Mouse (Mus musculus): ENCODE measurements around the gene Dnajc7.
"Not testable (repeated sequence)": the region's sequence is repeated elsewhere in the genome, so short reads cannot be mapped to it uniquely, and the experiment has no call there.

Dnajc7 gene

GRCm38 (mm10) chr11:100616332-100616731, 3.6 kb downstream of the Dnajc7 start:
- no peak for DNase-seq

- no peak for DNase-seq
These were observed 6.7 kb downstream of the Dnajc7 start for GRCm38 (mm10) chr11:100613241-100613640.

DNA sequence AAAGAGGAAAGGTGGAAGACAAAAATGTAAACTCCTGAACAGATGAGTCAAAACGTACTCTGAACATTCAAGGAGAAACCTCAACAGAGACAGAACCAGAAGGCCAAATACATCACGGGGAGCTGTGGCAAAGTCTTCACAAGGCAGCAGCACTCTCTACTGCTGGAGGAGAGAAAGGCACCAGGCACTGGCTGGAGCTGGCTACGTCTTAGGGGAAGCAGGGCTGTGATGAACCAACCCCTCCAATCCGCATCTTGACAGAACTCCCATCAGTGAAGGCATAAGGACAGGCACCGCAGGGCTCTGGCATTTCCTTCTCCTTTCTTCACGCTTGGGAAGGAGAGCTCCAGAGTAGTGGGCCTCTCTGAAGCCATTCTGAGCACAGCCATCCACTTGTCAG, 8.3 kb downstream of the Dnajc7 start:
- peak in 1 of 2 experiments; percentile 37 for DNase-seq

DNA sequence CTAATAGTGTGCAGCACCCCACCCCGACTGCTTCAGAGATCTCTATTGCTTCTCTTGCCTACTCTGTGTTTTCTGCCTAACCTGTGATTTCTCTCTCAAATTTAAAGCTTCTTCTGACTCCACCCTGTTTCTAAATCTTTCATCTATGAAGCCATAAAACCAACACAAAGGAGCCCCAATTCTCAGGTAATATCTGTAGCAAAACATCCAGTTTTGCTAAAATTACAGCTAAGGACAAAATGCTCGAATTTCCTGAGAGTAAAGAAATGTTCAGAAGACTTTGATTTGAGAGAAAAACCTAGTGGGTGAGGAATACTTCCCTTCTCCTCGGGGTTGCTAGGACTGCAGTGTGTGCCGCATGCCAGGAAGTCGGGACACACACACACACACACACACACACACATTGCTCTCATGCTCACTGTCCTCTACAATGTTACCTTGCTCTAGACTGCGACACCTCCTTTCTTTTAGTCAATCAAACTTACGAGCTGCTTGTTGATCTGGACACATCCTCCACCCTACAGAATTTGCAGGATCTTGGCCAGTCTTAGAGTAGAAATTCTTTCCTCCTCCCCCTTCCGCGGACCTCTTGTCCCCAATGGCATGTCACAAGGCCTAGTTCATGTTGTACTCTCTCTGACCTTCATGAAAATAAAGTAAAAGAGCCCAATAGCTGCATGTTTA, 9.8 kb downstream of the Dnajc7 start:
- no peak for DNase-seq

- no peak for DNase-seq
These were observed 10.5 kb downstream of the Dnajc7 start for GRCm38 (mm10) chr11:100609355-100609996.

DNA sequence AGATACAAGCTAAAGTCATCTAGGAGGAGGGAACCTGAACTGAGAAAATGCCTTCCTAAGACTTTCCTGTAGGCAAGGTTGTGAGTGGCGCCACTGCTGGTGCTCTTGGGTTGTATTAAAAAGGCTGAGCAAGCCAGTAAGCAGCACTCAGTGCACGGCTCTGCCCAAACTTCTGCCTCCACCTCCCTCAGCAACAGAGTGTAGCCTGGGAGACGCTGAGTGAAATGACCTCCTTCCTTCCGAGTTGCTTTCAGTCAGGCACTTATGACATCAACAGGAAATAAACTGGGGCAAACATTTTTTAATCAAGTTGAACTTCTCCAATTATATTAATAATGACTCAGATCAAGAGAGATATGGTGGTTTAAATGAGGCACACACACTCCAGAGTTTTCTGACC, 11.2 kb downstream of the Dnajc7 start:
- DNase-seq = no peak

DNA sequence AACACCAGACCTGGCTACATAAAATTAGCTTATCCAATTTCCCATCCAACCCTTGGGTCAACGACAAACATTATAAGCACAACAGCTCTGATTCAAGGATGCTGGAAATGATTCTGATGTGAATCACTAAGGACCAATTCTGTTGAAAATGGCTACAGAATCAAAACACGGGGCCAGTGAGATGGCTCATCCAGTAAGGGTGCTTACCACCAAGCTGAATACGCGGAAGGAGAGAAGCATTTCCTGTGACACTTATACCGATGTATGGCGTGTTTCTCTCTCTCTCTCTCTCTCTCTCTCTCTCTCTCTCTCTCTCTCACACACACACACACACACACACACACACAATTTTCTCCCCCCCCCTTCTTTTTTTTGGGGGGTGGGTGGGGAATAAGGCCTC, 12.8 kb downstream of the Dnajc7 start:
- no peak for DNase-seq

- peak; percentile 44 to 53 for DNase-seq
These were observed 14.5 kb downstream of the Dnajc7 start for GRCm38 (mm10) chr11:100605451-100605850.

- no peak for DNase-seq
These were observed 15.5 kb downstream of the Dnajc7 start for GRCm38 (mm10) chr11:100604321-100605005.

- DNase-seq = peak in 1 of 2 experiments; percentile 41
These were observed 16.2 kb downstream of the Dnajc7 start for GRCm38 (mm10) chr11:100603813-100604212.

GRCm38 (mm10) chr11:100603155-100603554, 16.8 kb downstream of the Dnajc7 start:
- no peak for DNase-seq

DNA sequence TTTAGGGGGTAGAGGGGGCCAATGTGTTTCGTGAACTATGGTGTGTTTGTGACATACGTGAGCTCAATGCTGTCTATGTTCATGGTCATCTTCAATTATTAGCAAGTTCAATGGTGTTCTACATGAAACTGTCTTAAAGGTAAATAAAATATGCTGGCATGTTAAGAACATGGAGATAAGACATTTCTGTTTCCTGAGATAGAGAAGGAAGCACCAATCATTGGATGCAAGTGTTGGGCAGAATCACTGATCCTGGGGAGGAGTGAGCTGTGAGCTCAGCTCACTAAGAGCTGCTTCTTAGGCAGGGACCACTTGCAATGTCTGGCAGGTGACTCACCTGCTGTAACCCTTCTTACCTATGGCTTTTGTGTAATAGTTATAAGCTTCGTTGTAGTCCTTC, 18.6 kb downstream of the Dnajc7 start:
- no peak for DNase-seq

DNA sequence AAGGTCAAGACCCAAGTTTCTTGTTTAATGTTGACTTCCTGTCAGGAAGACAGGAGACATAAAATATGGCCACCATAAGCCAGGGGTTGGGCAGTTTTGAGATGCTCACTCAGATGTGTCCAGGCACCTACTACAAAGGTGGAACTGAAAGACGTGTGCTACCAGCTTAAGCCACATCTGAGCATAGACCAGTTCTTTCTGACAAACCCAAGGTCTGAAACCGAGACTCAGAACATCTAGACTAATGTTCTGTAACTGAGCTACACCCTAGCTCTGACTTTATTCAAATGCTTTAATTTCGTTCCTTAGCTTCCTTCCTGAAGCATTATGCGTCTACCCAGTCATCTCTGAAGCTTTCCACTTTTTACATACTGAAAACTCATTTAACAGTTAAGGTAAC, 21.9 kb downstream of the Dnajc7 start:
- DNase-seq = no peak

- peak in 1 of 2 experiments; percentile 14 for DNase-seq
These were observed 24.4 kb downstream of the Dnajc7 start for GRCm38 (mm10) chr11:100595533-100595932.

GRCm38 (mm10) chr11:100594608-100595007, 25.4 kb downstream of the Dnajc7 start:
- no peak for DNase-seq

DNA sequence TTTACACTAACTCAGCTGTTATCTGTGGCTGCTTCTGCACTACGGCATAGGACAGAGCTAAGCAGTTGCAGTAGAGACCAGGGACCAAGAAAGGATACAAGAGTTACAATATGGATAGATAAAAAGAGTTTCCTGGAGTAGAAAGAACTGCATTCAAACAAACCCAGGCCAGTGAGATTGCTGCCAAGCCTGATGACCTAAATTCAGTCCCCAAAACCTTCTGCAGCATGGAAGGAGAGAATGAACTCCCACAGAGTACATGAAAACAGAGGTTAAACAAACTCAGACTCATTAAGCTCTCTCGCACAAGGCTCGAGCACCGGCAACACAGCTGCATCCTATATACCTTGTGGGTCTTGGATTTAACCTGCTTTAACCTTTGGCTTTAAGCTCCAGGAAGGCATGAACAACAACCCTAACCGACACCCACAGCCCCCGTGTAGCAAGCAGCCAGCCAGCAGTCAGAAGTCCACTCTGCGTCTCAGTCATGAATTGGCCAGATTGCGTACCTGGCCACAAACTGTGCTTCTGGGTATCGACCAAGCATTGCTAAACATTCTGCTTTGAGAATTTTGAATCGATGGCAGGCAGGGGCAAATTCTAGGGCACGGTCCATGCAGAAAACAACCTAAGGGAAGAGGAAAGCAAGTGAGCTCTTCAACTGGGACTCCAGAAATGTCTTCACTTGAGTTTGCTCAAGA, 27.5 kb downstream of the Dnajc7 start:
- no peak for DNase-seq

GRCm38 (mm10) chr11:100588462-100588861, 31.5 kb downstream of the Dnajc7 start:
- DNase-seq = no peak

- DNase-seq = no peak
These were observed 34.8 kb downstream of the Dnajc7 start for GRCm38 (mm10) chr11:100585148-100585547.

DNA sequence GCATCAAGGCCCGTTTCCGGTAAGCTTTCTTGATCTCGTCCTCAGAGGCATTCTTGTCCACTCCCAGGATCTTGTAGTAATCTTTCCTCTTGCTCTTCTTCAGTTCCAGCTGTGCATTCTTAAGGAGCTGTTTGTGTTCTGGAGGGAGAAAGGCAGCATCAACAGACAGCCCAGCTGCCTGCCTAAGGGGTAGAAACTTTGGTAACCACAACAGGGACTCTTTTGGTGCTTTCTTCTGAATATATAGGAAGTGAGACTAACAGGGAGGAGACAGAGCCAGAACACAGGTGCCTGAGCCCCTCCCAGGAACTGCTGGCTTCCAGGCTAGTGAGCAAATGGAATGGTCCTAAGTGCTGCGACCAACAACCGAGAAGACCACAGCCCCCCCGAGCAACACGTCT, 35.4 kb downstream of the Dnajc7 start:
- DNase-seq = no peak

- DNase-seq = no peak
These were observed 37.1 kb downstream of the Dnajc7 start for GRCm38 (mm10) chr11:100582836-100583235.

- DNase-seq = not testable (repeated sequence)
These were observed 37.6 kb downstream of the Dnajc7 start for GRCm38 (mm10) chr11:100582413-100582812.

GRCm38 (mm10) chr11:100581756-100582155, 38.2 kb downstream of the Dnajc7 start:
- DNase-seq = peak in 1 of 2 experiments; percentile 41

DNA sequence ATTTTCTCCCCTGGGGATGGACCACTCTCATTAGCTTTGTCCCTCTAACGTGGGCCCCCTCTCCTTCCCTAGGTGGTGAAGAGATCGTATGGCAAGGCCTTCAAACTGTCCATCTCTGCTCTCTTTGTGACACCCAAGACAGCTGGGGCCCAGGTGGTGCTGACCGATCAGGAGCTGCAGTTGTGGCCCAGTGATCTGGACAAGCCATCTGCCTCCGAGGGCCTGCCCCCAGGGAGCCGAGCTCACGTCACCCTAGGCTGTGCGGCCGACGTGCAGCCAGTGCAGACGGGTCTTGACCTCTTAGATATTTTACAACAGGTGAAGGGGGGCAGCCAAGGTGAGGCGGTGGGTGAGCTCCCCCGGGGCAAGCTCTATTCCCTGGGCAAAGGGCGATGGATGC, 39.7 kb downstream of the Dnajc7 start:
- no peak for DNase-seq

All from cerebellum, postnatal 36 days (tissue).